Mouse (Mus musculus) megakaryocyte, adult 5-6 weeks (primary cell): ENCODE results near the gene Arhgef2. TPM values are rescaled to one million over a fixed set of nuclear protein-coding genes. Genes with fewer than 3 reads are reported as not detected.
"Not testable (repeated sequence)": the region's sequence is repeated elsewhere in the genome, so short reads cannot be mapped to it uniquely, and the experiment has no call there.

Source experiments
- ATAC-seq: 2 replicates; pipeline ENCODE4 v1.8.0; 2016; ENCODE audit warnings: mild to moderate bottlenecking, inconsistent platforms; ENCODE audit not compliant: poor library complexity, severe bottlenecking
- total RNA-seq, 2 experiments: library from RNA; stranded (forward) in 1 of 2; stranded (reverse) in 1 of 2; fragments of 153-499, 151-499 nt in 1 of 2; fragments of 221-1000, 200-1000 nt in 1 of 2; gene quantifications; 2 replicates each; pipeline versions ENCODE4 v1.2.3 to v1.2.4; 2015 to 2017

Gene Arhgef2
- total RNA-seq (2015) (71.1 and 85.9 TPM in 2 replicates), total RNA-seq (2017) (49.6 and 73.1 TPM in 2 replicates)

DNA sequence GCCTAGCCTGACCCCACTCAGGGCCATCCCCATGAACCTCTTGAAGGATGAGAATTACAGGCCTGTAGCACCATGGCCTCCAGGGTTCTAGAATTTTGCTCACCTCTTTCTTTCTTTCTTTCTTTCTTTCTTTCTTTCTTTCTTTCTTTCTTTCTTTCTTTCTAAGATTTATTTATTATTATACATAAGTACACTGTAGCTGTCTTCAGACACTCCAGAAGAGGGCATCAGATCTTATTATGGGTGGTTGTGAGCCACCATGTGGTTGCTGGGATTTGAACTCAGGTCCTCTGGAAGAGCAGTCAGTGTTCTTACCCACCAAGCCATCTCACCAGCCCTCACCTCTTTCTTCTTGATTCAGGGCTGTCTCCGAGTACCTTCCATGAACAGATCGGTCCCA is at the start of gene Arhgef2:
Arhgef2 (plus strand) TSS at position 301 of the 400 bp plus-strand sequence.
- not testable (repeated sequence) for ATAC-seq

GRCm38 (mm10) chr3:88556616-88557015 is 49.1 kb upstream of the Arhgef2 start:
- no peak for ATAC-seq

DNA sequence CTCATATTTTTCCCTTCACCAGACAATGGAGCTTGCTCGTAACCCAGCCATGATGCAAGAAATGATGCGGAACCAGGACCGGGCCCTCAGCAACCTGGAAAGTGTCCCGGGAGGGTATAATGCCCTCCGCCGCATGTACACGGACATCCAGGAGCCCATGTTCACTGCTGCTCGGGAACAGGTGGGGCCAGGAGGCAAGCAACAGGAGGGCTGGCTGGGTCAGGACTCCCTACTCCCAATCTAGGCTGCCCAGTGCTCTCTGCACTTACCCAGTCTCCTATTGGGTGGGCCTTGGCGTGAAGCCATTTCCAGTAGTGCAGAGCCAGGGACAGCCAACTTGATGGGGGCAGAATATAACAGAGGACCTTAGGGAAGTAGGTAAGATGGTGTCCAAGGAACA is 46.2 kb upstream of the Arhgef2 start:
- ATAC-seq, result no peak

- no peak for ATAC-seq
Observed at GRCm38 (mm10) chr3:88561989-88562388, 43.8 kb upstream of the Arhgef2 start.

DNA sequence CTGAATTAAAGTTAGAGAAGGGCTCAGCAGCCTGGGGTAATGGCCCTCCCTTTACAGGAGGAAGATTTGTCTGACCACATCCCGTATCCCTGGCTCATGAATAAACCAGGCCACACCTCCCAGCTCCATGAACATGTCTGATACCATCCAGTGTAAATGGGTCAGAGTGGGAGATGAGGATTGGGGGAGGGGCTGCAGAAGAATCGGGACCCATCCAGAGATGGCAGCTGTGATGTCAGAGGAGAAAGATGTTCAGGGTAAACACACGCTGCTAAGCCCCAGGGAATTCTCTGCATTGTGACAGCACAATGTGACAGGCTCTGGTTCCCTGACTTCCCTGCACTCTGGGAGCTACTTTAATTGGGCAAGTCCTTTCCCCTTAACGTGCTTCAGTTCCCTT is 42.3 kb upstream of the Arhgef2 start:
- no peak for ATAC-seq

- no peak for ATAC-seq
Observed at GRCm38 (mm10) chr3:88563966-88564365, 41.8 kb upstream of the Arhgef2 start.

- ATAC-seq, result no peak
Observed at GRCm38 (mm10) chr3:88566116-88566515, 39.6 kb upstream of the Arhgef2 start.

GRCm38 (mm10) chr3:88566536-88567061 is 39.2 kb upstream of the Arhgef2 start:
- ATAC-seq, result no peak

DNA sequence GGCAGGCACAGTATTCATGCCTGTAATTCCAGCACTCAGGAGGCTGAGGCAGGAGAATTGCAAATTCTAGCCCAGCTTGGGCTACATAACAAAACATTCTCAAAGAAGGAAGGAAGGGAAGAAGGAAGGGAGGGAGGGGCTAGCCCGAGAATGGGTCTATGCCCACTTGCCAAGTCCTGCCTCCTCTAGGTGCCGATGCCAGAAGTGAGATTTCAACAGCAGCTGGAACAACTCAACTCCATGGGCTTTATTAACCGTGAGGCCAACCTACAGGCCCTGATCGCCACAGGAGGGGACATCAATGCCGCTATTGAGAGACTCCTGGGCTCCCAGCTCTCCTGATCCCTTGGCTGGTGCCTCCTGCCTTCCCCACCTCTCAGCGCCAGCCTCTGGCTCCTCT is 37.9 kb upstream of the Arhgef2 start:
- ATAC-seq, result no peak

DNA sequence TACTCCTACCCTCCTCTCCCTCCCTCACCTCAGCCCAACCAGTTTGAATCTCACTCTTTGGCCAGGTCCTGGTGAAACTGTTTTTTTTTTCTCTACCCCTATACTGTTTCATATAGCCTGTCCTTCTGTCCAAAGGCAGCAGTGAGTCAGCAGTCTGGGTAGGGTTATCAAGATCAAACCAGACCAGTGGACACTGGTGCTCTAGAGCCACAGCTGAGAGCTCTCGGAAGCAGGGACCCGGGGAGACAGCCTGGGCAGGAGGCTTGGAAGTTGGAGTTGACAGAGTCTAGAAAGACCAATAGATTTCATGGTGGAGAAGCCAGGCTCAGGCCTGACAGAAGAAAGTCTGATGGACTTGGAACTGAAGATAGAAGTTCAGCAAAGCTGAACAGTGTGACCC is 37.2 kb upstream of the Arhgef2 start:
- ATAC-seq, result no peak

DNA sequence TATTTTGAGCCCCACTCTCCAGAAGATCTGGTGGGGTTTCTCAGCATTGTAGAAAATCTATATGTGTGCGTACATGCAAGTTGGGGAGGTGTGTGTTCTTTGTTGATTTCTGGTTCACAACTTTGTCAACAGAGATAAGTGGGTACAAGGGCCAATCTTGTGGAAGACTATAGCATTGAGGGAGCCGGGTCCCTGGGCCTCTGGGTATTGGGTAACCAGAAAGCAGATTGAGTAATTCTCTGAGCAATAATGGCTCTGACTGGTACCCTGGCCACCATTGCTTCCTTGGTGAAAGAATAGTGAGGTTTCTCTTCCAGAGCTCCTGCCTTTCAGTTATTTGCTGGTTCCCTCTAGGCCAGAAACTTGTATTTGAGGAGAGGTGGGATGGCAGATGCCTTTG is 36.7 kb upstream of the Arhgef2 start:
- 0 out of 2 replicates have a peak, but pooled peaks have one; percentile 24 for ATAC-seq

- ATAC-seq, result no peak
Observed at GRCm38 (mm10) chr3:88569694-88570093, 36.1 kb upstream of the Arhgef2 start.

GRCm38 (mm10) chr3:88570341-88570740 is 35.4 kb upstream of the Arhgef2 start:
- ATAC-seq, result no peak

DNA sequence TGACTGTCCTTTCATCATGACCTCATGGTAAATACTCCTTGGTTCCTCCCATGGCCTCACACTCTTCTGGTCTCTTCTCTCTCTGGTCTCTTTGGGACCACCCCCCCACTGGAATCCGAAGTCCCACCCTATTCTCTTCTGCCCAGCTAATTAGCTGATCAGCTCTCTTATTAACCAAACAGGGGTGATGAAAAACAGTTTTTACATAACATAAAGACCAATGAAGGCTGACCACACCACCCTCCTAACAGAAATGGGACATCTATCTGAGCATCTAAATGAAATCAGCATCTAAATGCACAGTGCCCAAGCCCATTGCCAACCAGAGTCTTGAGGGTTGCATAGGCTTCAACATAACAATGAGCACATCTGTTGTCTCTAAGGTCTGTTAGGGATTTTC is 33.9 kb upstream of the Arhgef2 start:
- no peak for ATAC-seq

- no peak for ATAC-seq
Observed at GRCm38 (mm10) chr3:88572835-88573234, 32.9 kb upstream of the Arhgef2 start.

GRCm38 (mm10) chr3:88573810-88574209 is 32.0 kb upstream of the Arhgef2 start:
- ATAC-seq, result no peak

DNA sequence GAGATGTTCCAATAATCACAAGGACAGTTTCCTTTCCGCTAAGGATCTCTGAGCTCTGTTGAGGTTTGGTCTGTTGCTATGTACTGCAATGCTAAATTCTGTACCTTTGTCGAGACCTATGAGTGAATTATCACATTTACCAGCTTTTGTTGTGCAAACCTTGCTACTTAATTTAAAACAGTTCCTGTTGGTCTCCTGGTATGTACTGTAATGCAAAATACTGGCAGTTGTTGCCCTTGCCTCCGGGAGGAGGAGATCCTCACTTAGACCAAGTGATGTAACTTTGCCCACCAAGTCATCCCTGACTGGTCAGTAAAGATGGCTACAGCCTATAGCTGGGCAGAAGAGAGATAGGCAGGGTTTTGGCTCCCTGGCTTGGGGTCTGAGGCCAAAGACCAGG is 30.2 kb upstream of the Arhgef2 start, which contains the start of gene Ssr2:
Ssr2 (plus strand) TSS at position 337 of the 400 bp plus-strand sequence.
- no peak for ATAC-seq

DNA sequence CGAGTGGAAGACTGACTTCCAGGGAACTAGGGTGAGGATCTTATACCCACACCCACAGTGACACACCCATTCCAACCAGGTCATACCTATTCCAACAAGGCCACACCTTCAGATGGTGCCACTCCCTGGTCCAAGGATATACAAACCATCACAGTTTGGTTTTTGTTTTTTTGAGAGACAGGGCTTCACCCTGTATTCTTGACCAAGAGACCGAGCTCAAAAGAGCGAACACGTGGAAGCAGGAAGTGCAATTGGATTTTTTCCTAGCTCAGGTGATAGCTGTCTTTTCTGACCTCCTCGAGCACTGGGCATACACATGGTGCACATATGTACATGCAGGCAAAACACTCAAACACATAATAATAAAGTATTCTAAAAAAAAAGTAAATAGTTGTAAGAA is 27.9 kb upstream of the Arhgef2 start:
- ATAC-seq, result not testable (repeated sequence)

DNA sequence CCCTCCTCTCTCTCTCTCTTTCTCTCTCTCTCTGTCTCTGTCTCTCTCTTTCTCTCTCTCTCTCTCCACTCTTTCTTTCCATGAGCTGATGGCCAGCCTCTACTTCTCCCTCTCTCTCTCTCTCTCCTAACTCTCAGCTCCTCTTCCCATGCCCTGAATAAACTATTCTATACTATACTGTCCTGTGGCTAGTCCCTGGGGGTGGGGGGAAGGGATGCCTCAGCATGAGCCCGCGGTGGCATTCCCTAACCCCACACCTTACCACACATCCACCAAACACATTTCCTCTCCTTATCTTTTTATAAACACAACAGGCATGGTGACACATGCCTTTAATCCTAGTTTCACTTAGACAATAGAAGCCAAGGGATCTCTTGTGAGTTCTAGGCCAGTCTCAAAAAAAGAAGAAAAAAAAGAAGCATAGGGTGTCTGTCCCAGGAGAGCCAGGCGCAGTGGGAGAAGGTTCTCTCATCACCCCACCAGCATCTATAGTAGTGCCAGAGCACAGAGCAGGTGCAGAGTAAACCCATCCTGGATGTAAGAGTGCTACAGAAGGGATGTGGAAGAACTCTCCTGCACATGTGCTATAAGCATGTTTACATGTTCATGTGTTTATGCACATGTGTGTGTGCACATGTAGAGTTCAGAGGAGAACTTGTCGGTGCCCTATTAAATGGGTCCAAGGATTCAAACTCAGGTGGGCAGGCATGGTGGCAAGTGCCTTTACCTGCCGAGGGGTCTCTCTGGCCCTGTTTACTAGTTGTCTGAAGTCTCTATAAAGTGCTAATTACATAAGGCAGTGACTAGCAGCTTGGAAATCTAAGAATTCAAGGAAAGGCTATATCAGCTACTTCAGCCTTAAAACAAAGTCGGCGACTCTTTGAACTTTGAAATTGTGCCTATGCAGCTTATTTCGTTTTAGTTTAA is 27.0 kb upstream of the Arhgef2 start:
- ATAC-seq, result no peak

DNA sequence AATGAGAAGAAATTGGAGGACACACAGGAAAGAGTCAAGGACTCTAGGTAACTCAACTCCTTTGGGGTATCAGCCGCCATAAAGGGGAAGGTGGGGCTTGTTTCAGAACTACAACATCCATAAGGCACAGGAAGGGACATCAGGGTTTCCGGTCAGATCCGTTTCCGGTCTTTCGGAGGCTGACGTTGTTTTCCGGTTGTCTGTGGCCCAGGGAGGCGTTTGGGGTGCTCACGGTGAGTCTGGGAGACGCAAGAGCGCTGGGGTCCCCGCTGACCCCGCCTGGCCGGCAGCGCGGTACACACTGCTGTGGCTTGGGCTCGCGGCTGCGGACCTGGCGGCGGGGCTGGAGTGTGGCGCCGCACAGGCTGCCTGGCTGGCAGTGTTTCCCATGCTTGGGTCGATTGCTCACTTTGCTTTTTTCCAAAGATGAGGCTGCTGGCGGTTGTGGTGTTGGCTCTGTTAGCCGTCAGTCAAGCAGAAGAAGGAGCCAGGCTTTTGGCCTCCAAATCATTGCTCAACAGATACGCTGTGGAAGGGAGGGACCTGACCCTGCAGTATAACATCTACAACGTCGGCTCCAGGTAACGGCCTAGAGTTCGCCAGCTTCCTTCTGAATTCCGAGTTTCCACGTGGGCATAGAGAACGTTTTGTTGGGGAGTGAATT is 26.2 kb upstream of the Arhgef2 start:
- peak; percentile 100 for ATAC-seq

- ATAC-seq, result no peak
Observed at GRCm38 (mm10) chr3:88585769-88586168, 20.0 kb upstream of the Arhgef2 start.

GRCm38 (mm10) chr3:88586640-88587039 is 19.1 kb upstream of the Arhgef2 start:
- ATAC-seq, result no peak
